Mouse (Mus musculus) C3H10T1/2 (cell line): ENCODE data around the gene Mterf4. TPM values are rescaled to one million over a fixed set of nuclear protein-coding genes. Genes with fewer than 3 reads are reported as not detected.

Experiments
- polyA plus RNA-seq, 2 experiments: library from polyadenylated mRNA; unstranded; fragments of >200 nt; fragmentation: generic; extraction: Trizol; gene quantifications; one replicate each; pipeline ENCODE4 v1.2.1; 2012; ENCODE audit warnings: missing spikeins in 2 of 2

Gene Mterf4
- polyA plus RNA-seq: 100 to 1,000 TPM in 1 of 2 experiments, 1 to 10 TPM in 1; 6.4 to 247 TPM

DNA sequence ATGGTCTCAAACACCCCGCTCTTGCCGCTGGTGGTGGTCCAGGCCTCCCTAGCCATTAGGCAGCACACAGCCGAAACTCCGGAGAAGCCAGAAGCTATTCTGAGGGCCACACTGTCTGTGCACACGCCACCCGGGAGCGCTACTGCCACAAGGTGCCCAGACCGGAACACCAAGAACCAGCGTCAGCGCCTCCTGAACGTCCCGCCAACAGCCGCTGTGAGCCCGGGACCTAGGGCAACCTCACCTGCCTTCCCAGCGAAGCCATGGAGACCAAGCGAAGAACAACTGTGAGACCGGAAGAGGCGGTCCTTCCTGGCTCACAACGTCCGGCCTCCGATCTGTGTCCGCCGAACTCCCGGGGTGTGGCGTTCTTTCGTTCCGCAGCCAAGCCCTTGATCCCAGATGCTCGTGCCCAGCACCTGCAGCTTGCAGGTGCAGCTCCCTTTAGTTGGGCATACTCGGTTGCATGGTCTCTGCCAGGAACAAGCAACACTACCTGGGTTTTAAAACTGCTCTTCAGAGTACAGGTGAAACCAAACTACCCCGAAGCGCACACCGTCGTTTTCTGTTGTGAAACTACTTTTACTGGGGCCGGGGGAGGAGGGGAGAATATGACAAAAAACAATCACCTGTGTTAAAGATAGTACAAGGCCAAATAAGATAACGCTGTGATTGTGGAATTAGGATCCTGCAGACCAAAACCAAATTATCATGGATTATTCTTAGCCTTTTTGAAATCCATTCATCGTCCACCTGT, at the start of gene Mterf4:
Mterf4 (minus strand) TSS at position 335 of the 757 bp plus-strand sequence.

DNA sequence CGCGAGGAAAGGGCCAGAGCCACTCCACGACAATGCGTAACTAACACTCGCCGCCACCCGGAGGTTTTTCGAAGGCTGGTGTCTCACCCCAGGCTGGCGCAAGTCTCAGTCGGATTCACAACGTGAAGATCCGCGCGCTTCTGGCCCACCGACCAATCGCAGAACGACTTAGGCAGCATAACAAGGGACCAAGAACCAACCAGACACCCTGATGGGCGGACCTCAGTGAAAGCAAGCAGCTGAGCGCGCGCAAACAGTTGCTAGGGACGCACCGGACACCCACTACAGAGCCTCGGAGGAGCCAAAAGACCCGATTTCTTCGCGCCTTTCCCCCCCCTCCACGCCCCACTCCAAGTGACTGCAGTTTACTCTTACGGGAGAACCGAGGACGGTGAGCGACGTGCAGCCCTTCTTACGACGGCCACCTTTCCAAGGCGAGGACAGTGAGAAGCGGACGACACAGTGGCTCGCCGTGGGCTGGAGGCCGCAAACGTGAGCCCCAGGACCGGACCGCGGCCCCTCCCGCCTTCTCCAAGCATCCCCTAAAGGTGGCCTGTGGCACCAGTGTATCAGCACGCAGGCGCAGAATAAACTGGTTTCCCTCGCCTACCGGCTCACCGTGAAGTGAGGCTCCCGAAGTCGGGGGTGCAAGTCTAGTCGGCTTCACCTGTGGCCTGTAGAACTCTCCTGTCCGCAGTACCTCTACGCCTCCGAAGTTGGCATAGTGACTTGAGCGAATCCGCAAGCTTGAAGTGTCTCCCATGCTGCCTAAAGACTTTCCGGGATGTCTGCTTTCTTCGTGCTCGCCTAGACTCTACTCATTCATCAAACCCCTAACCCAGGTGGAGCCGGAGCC, 37.2 kb upstream of the Mterf4 start, which contains the start of the genes Ppp1r7 and Pask:
Ppp1r7 (plus strand) TSS at position 207 of the 856 bp plus-strand sequence.
Pask (minus strand) TSS at position 835 of the 856 bp plus-strand sequence.

Other genes with a start within 250 kb of the Mterf4 start
- under 1 TPM in 1 of 2 experiments, not detected in 1; 0.01 TPM for gene Kif1a, start 204.0 kb downstream of the Mterf4 start, polyA plus RNA-seq
- under 1 TPM in 1 of 2 experiments, not detected in 1; 0.19 TPM for gene Agxt, start 170.7 kb downstream of the Mterf4 start, polyA plus RNA-seq
- under 1 TPM in 1 of 2 experiments, not detected in 1; 0.18 TPM for gene 2310007B03Rik, start 145.0 kb downstream of the Mterf4 start, polyA plus RNA-seq
- 1 to 10 TPM in 1 of 2 experiments, under 1 TPM in 1; 0.01 to 8.1 TPM for gene Crocc2, start 137.2 kb downstream of the Mterf4 start, polyA plus RNA-seq
- 100 to 1,000 TPM in 1 of 2 experiments, under 1 TPM in 1; 0.06 to 167 TPM for gene Sned1, start 70.1 kb downstream of the Mterf4 start, polyA plus RNA-seq
- gene Ppp1r7, start 36.9 kb upstream of the Mterf4 start, polyA plus RNA-seq: 10 to 100 TPM in 1 of 2 experiments, 1 to 10 TPM in 1; 4.2 to 14.6 TPM
- gene Pask, start 37.6 kb upstream of the Mterf4 start, polyA plus RNA-seq: 10 to 100 TPM in 1 of 2 experiments, 1 to 10 TPM in 1; 4.1 to 11.0 TPM
- gene Ano7, start 68.0 kb upstream of the Mterf4 start, polyA plus RNA-seq: under 1 TPM in 1 of 2 experiments, not detected in 1; 0.02 TPM
- gene Hdlbp, start 172.9 kb upstream of the Mterf4 start, polyA plus RNA-seq: 100 to 1,000 TPM in 1 of 2 experiments, 10 to 100 TPM in 1; 24.8 to 171 TPM
- 1 to 10 TPM in 1 of 2 experiments, under 1 TPM in 1; 0.78 to 5.4 TPM for gene Farp2, start 206.2 kb upstream of the Mterf4 start, polyA plus RNA-seq